Mouse (Mus musculus): ENCODE measurements around the gene Gtpbp3. TPM values are rescaled to one million over a fixed set of nuclear protein-coding genes. Genes with fewer than 3 reads are reported as not detected.

The Gtpbp3 gene
- polyA plus RNA-seq, 1 experiment from 2014 or later = 13.7 TPM

Other genes with a start within 250 kb of the Gtpbp3 start
- 20.0 and 21.6 TPM in 2 replicates for gene Myo9b, start 215.4 kb upstream of the Gtpbp3 start, polyA plus RNA-seq (2015; fragmentation: Nextera tagmentation; extraction: Ambion mirVana)
- 53.5 and 56.3 TPM in 2 replicates for gene Haus8, start 215.2 kb upstream of the Gtpbp3 start, polyA plus RNA-seq (2015; fragmentation: Nextera tagmentation; extraction: Ambion mirVana)
- 98.4 and 102 TPM in 2 replicates for gene Use1, start 121.3 kb upstream of the Gtpbp3 start, polyA plus RNA-seq (2015; fragmentation: Nextera tagmentation; extraction: Ambion mirVana)
- 7.3 and 8.0 TPM in 2 replicates for gene Ocel1, start 116.8 kb upstream of the Gtpbp3 start, polyA plus RNA-seq (2015; fragmentation: Nextera tagmentation; extraction: Ambion mirVana)
- 15.5 and 16.6 TPM in 2 replicates for gene Nr2f6, start 106.1 kb upstream of the Gtpbp3 start, polyA plus RNA-seq (2015; fragmentation: Nextera tagmentation; extraction: Ambion mirVana)
- gene Ushbp1, start 92.3 kb upstream of the Gtpbp3 start, polyA plus RNA-seq (2015; fragmentation: Nextera tagmentation; extraction: Ambion mirVana) = 5.5 and 6.0 TPM in 2 replicates
- 102 and 108 TPM in 2 replicates for gene Babam1, start 91.2 kb upstream of the Gtpbp3 start, polyA plus RNA-seq (2015; fragmentation: Nextera tagmentation; extraction: Ambion mirVana)
- gene Ankle1, start 82.1 kb upstream of the Gtpbp3 start, polyA plus RNA-seq (2015; fragmentation: Nextera tagmentation; extraction: Ambion mirVana) = 17.2 and 18.3 TPM in 2 replicates
- 139 and 140 TPM in 2 replicates for gene Abhd8, start 24.4 kb upstream of the Gtpbp3 start, polyA plus RNA-seq (2015; fragmentation: Nextera tagmentation; extraction: Ambion mirVana)
- gene Mrpl34, start 23.1 kb upstream of the Gtpbp3 start, polyA plus RNA-seq (2015; fragmentation: Nextera tagmentation; extraction: Ambion mirVana) = 189 and 199 TPM in 2 replicates
- gene Dda1, start 18.9 kb upstream of the Gtpbp3 start, polyA plus RNA-seq (2015; fragmentation: Nextera tagmentation; extraction: Ambion mirVana) = 222 and 240 TPM in 2 replicates
- gene Ano8, start 2.1 kb upstream of the Gtpbp3 start, polyA plus RNA-seq (2015; fragmentation: Nextera tagmentation; extraction: Ambion mirVana) = 9.4 and 9.8 TPM in 2 replicates
- 5.4 and 6.0 TPM in 2 replicates for gene Plvap, start 23.6 kb downstream of the Gtpbp3 start, polyA plus RNA-seq (2015; fragmentation: Nextera tagmentation; extraction: Ambion mirVana)
- 0.11 TPM in 1 of 2 replicates, not detected in the other for gene Ccdc194, start 37.6 kb downstream of the Gtpbp3 start, polyA plus RNA-seq (2015; fragmentation: Nextera tagmentation; extraction: Ambion mirVana)
- 8.5 and 8.8 TPM in 2 replicates for gene Bst2, start 49.4 kb downstream of the Gtpbp3 start, polyA plus RNA-seq (2015; fragmentation: Nextera tagmentation; extraction: Ambion mirVana)
- gene Mvb12a, start 54.8 kb downstream of the Gtpbp3 start, polyA plus RNA-seq (2015; fragmentation: Nextera tagmentation; extraction: Ambion mirVana) = 56.9 and 61.7 TPM in 2 replicates
- gene Tmem221, start 70.8 kb downstream of the Gtpbp3 start, polyA plus RNA-seq (2015; fragmentation: Nextera tagmentation; extraction: Ambion mirVana) = 0.11 and 0.20 TPM in 2 replicates
- gene Nxnl1, start 78.5 kb downstream of the Gtpbp3 start, polyA plus RNA-seq (2015; fragmentation: Nextera tagmentation; extraction: Ambion mirVana) = not detected in 2 replicates
- 68.5 and 71.8 TPM in 2 replicates for gene Slc27a1, start 80.8 kb downstream of the Gtpbp3 start, polyA plus RNA-seq (2015; fragmentation: Nextera tagmentation; extraction: Ambion mirVana)
- gene Pgls, start 104.1 kb downstream of the Gtpbp3 start, polyA plus RNA-seq (2015; fragmentation: Nextera tagmentation; extraction: Ambion mirVana) = 191 TPM in 2 replicates
- 4.9 and 5.5 TPM in 2 replicates for gene Fam129c, start 109.5 kb downstream of the Gtpbp3 start, polyA plus RNA-seq (2015; fragmentation: Nextera tagmentation; extraction: Ambion mirVana)
- gene Colgalt1, start 122.9 kb downstream of the Gtpbp3 start, polyA plus RNA-seq (2015; fragmentation: Nextera tagmentation; extraction: Ambion mirVana) = 54.3 and 56.2 TPM in 2 replicates
- gene Unc13a, start 183.7 kb downstream of the Gtpbp3 start, polyA plus RNA-seq (2015; fragmentation: Nextera tagmentation; extraction: Ambion mirVana) = 23.3 and 23.6 TPM in 2 replicates
- gene Jak3, start 188.2 kb downstream of the Gtpbp3 start, polyA plus RNA-seq (2015; fragmentation: Nextera tagmentation; extraction: Ambion mirVana) = 2.9 and 3.3 TPM in 2 replicates
- 0.54 TPM in 1 of 2 replicates, not detected in the other for gene Insl3, start 201.1 kb downstream of the Gtpbp3 start, polyA plus RNA-seq (2015; fragmentation: Nextera tagmentation; extraction: Ambion mirVana)
- 0.42 and 0.46 TPM in 2 replicates for gene B3gnt3, start 213.7 kb downstream of the Gtpbp3 start, polyA plus RNA-seq (2015; fragmentation: Nextera tagmentation; extraction: Ambion mirVana)
- gene Fcho1, start 237.6 kb downstream of the Gtpbp3 start, polyA plus RNA-seq (2015; fragmentation: Nextera tagmentation; extraction: Ambion mirVana) = 70.9 and 71.7 TPM in 2 replicates